Mouse (Mus musculus) embryonic facial prominence, embryonic 13.5 days (tissue): Measurements from ENCODE around the gene Lemd1. TPM values are rescaled to one million over a fixed set of nuclear protein-coding genes. Genes with fewer than 3 reads are reported as not detected.

Experiments
- ATAC-seq: fragments of 200-750 bp; cut with Nextera tagmentation; 2 replicates; pipeline ENCODE4 v1.8.0; 2017; ENCODE audit warnings: low read depth; ENCODE audit not compliant: insufficient number of reproducible peaks, insufficient read depth, low FRiP score, low TSS enrichment
- H3K27ac ChIP-seq: fragments of 300-500 bp; sonication (generic); 2 replicates; pipeline ENCODE4 v1.5.1; 2015; ENCODE audit warnings: moderate library complexity, mild to moderate bottlenecking, inconsistent platforms
- H3K27me3 ChIP-seq: fragments of 300-500 bp; sonication (generic); 2 replicates; pipeline ENCODE4 v1.6.1; 2015; ENCODE audit warnings: mild to moderate bottlenecking, inconsistent platforms
- H3K36me3 ChIP-seq: fragments of 300-500 bp; sonication (generic); 2 replicates; pipeline ENCODE4 v1.6.1; 2015; ENCODE audit warnings: mild to moderate bottlenecking, inconsistent platforms
- H3K4me1 ChIP-seq: fragments of 300-500 bp; sonication (generic); 2 replicates; pipeline ENCODE4 v1.6.1; 2015; ENCODE audit warnings: inconsistent platforms
- H3K4me2 ChIP-seq: fragments of 300-500 bp; sonication (generic); 2 replicates; pipeline ENCODE4 v1.6.1; 2015; ENCODE audit warnings: moderate library complexity, mild to moderate bottlenecking, inconsistent platforms
- H3K4me3 ChIP-seq: fragments of 300-500 bp; sonication (generic); 2 replicates; pipeline ENCODE4 v1.5.1; 2015; ENCODE audit warnings: mild to moderate bottlenecking, inconsistent platforms
- H3K9ac ChIP-seq: fragments of 300-500 bp; sonication (generic); 2 replicates; pipeline ENCODE4 v1.6.1; 2015; ENCODE audit warnings: mild to moderate bottlenecking, inconsistent platforms
- H3K9me3 ChIP-seq: fragments of 300-500 bp; sonication (generic); 2 replicates; pipeline ENCODE4 v1.6.1; 2016; ENCODE audit warnings: inconsistent platforms
- WGBS: fragments of 180-500 bp; shearing (Covaris S2); methylation state at CpG from one replicate; pipeline ENCODE4 v1.1.7; 2015; ENCODE audit warnings: mixed read lengths; 5-methylcytosine and 5-hydroxymethylcytosine counted together
- polyA plus RNA-seq: library from polyadenylated mRNA; unstranded; fragments of >200 nt; fragmentation: Nextera tagmentation; extraction: Ambion mirVana; gene quantifications from 2 replicates; pipeline ENCODE4 v1.2.1, GENCODE M21; 2015

Gene Lemd1
- polyA plus RNA-seq, 1 experiment from 2014 or later, result 1.2 TPM

DNA sequence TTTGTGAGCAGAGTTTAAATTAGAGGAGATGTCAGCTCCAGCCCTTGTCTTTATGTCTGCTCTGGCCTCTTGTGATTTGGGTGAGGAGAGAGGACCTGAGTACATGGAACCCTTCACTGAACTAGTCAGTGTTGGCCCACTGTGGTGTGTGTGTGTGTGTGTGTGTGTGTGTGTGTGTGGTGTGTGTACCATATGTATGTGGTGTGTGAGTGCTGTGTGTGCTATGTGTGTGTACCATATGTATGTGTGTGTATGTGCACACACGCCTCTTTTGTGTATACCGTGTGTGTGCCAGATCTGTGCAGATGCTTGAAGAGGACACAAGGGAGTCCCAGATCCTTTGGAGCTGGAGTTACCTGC, 90.9 kb downstream of the Lemd1 start:
- H3K27me3 ChIP-seq, result 0 out of 2 replicates have a peak, but pooled peaks cover 7% of the 10 kb centered on the region
- H3K4me1 ChIP-seq, result no peaks in the 10 kb centered on the region
- H3K4me3 ChIP-seq, result no peak overlapping the region
- no peaks in the 10 kb centered on the region for H3K9me3 ChIP-seq
- 95% methylated on average over 2 of the region's 2 CpGs for WGBS
- H3K27ac ChIP-seq, result no peak overlapping the region
- H3K9ac ChIP-seq, result no peak overlapping the region
- no peak for ATAC-seq
- no peaks in the 10 kb centered on the region for H3K36me3 ChIP-seq
- H3K4me2 ChIP-seq, result no peak overlapping the region

DNA sequence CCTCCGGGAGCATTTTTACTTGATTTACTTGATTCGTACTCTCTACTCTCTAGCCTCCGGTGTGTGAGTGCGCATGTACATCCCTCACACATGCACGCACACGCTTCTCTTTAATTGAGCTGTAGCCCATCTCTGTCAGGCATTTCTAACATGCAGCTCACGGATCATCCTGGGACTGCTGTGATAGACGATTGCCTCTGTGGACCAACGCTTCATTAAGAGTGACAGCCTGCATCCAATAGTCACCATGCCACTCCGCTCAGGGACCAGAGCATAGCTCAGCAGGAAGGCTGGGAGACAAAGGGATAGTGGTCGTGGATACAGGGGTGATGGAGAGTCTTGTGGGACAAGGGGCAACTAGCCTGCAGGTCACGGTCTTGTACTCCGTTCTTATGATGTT, 91.8 kb downstream of the Lemd1 start:
- H3K27me3 ChIP-seq, result 0 out of 2 replicates have a peak, but pooled peaks cover 7% of the 10 kb centered on the region
- 0 out of 2 replicates have a peak, but pooled peaks cover 2% of the 10 kb centered on the region for H3K4me1 ChIP-seq
- no peaks in the 10 kb centered on the region for H3K9me3 ChIP-seq
- H3K9ac ChIP-seq, result no peak overlapping the region
- H3K4me3 ChIP-seq, result no peak overlapping the region
- no peak overlapping the region for H3K27ac ChIP-seq
- H3K4me2 ChIP-seq, result no peak overlapping the region
- no peak for ATAC-seq
- H3K36me3 ChIP-seq, result no peaks in the 10 kb centered on the region
- WGBS, result 70% methylated on average over 13 of the region's 13 CpGs

DNA sequence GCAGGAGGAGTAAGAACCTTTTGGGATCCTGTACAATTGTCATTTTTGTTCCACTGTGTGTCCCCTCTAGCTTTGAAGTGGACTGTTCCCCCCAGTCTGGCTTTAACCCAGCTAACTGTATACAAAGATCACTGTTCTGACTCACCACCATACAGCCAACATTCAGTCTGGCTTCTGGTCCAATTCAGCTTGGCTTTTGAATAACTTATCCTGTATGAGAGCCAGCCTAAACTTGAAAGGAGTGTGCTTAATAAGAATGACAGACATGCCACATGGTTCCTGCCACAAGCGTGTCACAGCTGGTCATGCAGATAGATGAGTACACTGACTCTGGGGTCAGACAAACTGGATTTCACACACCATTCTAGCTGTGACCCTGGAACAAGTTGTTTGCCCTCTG, 95.5 kb downstream of the Lemd1 start:
- no peak for ATAC-seq
- 90% methylated on average over 1 of the region's 1 CpGs for WGBS

GRCm38 (mm10) chr1:132287445-132287844, 96.2 kb downstream of the Lemd1 start:
- Histone ChIP-seq H3K9me3 (no peaks in the 10 kb centered on the region), H3K4me2 (no peak overlapping the region), H3K27ac (no peak overlapping the region), H3K36me3 (no peaks in the 10 kb centered on the region), H3K4me3 (no peak overlapping the region), H3K27me3 (peaks cover 7% of the 10 kb centered on the region), H3K9ac (no peak overlapping the region), H3K4me1 (peaks cover 18% of the 10 kb centered on the region)
- no peak for ATAC-seq
- 75% methylated on average over 2 of the region's 2 CpGs for WGBS

More for the DNA sequence above, 95.5 kb downstream of the Lemd1 start:
- Histone ChIP-seq H3K4me3 (no peak overlapping the region), H3K27ac (no peak overlapping the region), H3K9ac (no peak overlapping the region), H3K4me1 (peaks cover 11% of the 10 kb centered on the region), H3K36me3 (no peaks in the 10 kb centered on the region), H3K9me3 (no peaks in the 10 kb centered on the region), H3K4me2 (no peak overlapping the region), H3K27me3 (peaks cover 7% of the 10 kb centered on the region)

- Histone ChIP-seq H3K9ac (no peak overlapping the region), H3K4me2 (no peak overlapping the region), H3K36me3 (no peaks in the 10 kb centered on the region), H3K4me3 (no peak overlapping the region), H3K4me1 (peaks cover 24% of the 10 kb centered on the region), H3K27ac (no peak overlapping the region), H3K9me3 (no peaks in the 10 kb centered on the region), H3K27me3 (peaks cover 5% of the 10 kb centered on the region)
- WGBS, result 18% methylated on average over 11 of the region's 11 CpGs
- ATAC-seq, result no peak
Observed at GRCm38 (mm10) chr1:132287991-132288451, 96.8 kb downstream of the Lemd1 start.

DNA sequence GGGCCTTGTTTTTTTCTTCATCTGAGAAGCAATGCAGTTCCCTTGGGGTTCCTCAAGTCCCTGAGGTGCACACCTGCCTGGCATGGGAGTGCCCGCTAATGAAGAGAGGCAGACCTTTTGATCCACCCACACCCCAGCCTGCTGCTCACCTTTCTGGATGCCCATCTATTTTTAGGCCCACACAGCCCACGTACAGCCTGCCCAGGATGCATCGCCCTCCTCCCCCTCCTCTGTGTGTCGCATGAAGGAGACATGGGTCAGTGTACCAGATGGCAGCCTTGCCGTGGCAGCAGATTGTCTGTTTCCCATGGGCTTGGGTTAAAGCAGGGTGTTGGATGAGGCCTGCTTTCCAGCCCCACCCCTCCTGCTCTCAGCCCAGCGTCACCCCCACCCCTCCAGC, 98.7 kb downstream of the Lemd1 start:
- Histone ChIP-seq H3K4me1 (peaks cover 26% of the 10 kb centered on the region), H3K4me2 (no peak overlapping the region), H3K9me3 (no peaks in the 10 kb centered on the region), H3K9ac (no peak overlapping the region), H3K27me3 (peaks cover 4% of the 10 kb centered on the region), H3K36me3 (no peaks in the 10 kb centered on the region), H3K27ac (no peak overlapping the region), H3K4me3 (no peak overlapping the region)
- ATAC-seq, result no peak
- WGBS, result 72% methylated on average over 6 of the region's 6 CpGs

GRCm38 (mm10) chr1:132290921-132291675, 99.9 kb downstream of the Lemd1 start:
- H3K4me2 ChIP-seq, result no peak overlapping the region
- H3K36me3 ChIP-seq, result no peaks in the 10 kb centered on the region
- ATAC-seq, result no peak
- no peaks in the 10 kb centered on the region for H3K9me3 ChIP-seq
- peaks cover 26% of the 10 kb centered on the region for H3K4me1 ChIP-seq
- H3K4me3 ChIP-seq, result no peak overlapping the region
- peak overlapping the region; percentile 81 for H3K27ac ChIP-seq
- H3K27me3 ChIP-seq, result peaks cover 14% of the 10 kb centered on the region
- H3K9ac ChIP-seq, result peak overlapping the region; percentile 27; the same call in 1 of the 2 replicates
- 33% methylated on average over 11 of the region's 11 CpGs for WGBS

GRCm38 (mm10) chr1:132291706-132292105, 100.5 kb downstream of the Lemd1 start:
- ATAC-seq, result no peak
- 34% methylated on average over 4 of the region's 4 CpGs for WGBS

DNA sequence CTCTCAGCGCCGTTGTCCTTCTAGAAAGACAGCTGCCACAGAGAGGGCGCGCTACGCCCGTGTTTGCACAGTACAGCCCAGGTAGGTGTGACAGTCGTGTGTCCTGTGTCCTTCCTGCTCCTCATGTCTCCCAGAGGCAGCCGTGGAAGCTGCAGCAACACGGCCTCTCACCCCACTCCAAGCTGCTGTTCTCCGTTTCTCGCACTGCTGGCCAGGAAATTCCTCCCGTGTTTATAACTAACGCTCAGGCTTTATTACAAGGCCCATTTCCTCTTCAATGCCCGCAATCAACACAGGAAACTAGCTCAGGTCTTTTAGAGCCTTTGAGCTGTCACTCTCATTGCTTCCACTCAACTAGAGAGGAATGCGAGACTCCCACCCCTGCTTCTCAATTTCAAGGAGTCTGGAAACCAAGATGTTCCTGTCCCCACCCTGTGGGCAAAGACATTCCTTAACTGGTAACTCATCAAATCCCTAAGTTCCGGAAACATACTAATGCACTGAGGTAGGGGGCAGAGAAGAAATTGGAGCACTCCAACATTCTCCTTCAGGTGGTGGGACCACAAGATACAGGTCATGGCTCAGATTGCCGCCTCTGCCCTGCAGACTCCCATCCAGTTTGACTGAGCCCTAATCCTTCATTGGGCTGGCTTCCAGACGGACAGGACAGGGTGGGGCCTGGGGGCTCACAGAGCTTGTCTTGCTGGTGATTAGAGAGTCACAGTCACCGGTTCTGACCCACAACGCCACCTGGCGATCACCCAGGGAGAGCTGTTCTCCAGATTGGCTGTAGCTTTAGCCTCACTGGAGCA, 101.3 kb downstream of the Lemd1 start:
- 37% methylated on average over 21 of the region's 21 CpGs for WGBS
- ATAC-seq, result 0 out of 2 replicates have a peak, but pooled peaks have one; percentile 23
- no peaks in the 10 kb centered on the region for H3K36me3 ChIP-seq
- peaks cover 26% of the 10 kb centered on the region for H3K4me1 ChIP-seq
- no peak overlapping the region for H3K4me3 ChIP-seq
- no peak overlapping the region for H3K4me2 ChIP-seq
- no peak overlapping the region for H3K9ac ChIP-seq
- H3K27ac ChIP-seq, result peak overlapping the region; percentile 81
- H3K9me3 ChIP-seq, result no peaks in the 10 kb centered on the region
- peaks cover 25% of the 10 kb centered on the region for H3K27me3 ChIP-seq

More at GRCm38 (mm10) chr1:132291706-132292105, 100.5 kb downstream of the Lemd1 start:
- Histone ChIP-seq H3K9me3 (no peaks in the 10 kb centered on the region), H3K4me1 (peaks cover 26% of the 10 kb centered on the region), H3K4me3 (no peak overlapping the region), H3K27me3 (peaks cover 17% of the 10 kb centered on the region), H3K27ac (peak overlapping the region; percentile 81), H3K36me3 (no peaks in the 10 kb centered on the region), H3K9ac (peak overlapping the region; percentile 27; the same call in 1 of the 2 replicates), H3K4me2 (no peak overlapping the region)

- Histone ChIP-seq H3K27me3 (peaks cover 55% of the 10 kb centered on the region), H3K4me2 (no peak overlapping the region), H3K27ac (no peak overlapping the region), H3K9ac (no peak overlapping the region), H3K36me3 (no peaks in the 10 kb centered on the region), H3K4me1 (peaks cover 38% of the 10 kb centered on the region), H3K4me3 (no peak overlapping the region), H3K9me3 (no peaks in the 10 kb centered on the region)
- WGBS, result 54% methylated on average over 7 of the region's 7 CpGs
- ATAC-seq, result no peak
Observed at GRCm38 (mm10) chr1:132295506-132295905, 104.3 kb downstream of the Lemd1 start.

- WGBS, result 65% methylated on average over 3 of the region's 3 CpGs
- H3K27me3 ChIP-seq, result peaks cover 60% of the 10 kb centered on the region
Observed at GRCm38 (mm10) chr1:132296051-132296450, 104.8 kb downstream of the Lemd1 start.

More at GRCm38 (mm10) chr1:132296051-132296450, 104.8 kb downstream of the Lemd1 start:
- H3K9ac ChIP-seq, result no peak overlapping the region
- no peak for ATAC-seq
- no peaks in the 10 kb centered on the region for H3K9me3 ChIP-seq
- no peak overlapping the region for H3K27ac ChIP-seq
- H3K36me3 ChIP-seq, result no peaks in the 10 kb centered on the region
- no peak overlapping the region for H3K4me2 ChIP-seq
- no peak overlapping the region for H3K4me3 ChIP-seq
- H3K4me1 ChIP-seq, result peaks cover 36% of the 10 kb centered on the region
